Mouse (Mus musculus): ENCODE measurements around the gene Zfp280c. TPM values are rescaled to one million over a fixed set of nuclear protein-coding genes. Genes with fewer than 3 reads are reported as not detected.

Zfp280c gene
- total RNA-seq (2022), result 10 to 100 TPM; 21.8 to 25.2 (median 23.3) TPM

- peak; percentile 61 to 67 for DNase-seq (ENCODE audit: low spot score in 2 of 2)
Measured at GRCm38 (mm10) chrX:48594099-48594760, at the start of gene Zfp280c. Zfp280c (minus strand) TSS chrX:48594504.

- DNase-seq (ENCODE audit: low spot score in 2 of 2), result no peak
Measured at GRCm38 (mm10) chrX:48637032-48637431, 42.7 kb upstream of the Zfp280c start.

- DNase-seq (ENCODE audit: low spot score in 2 of 2), result no peak
Measured at GRCm38 (mm10) chrX:48624054-48624420, 29.7 kb upstream of the Zfp280c start.

GRCm38 (mm10) chrX:48623379-48624053 lies 29.2 kb upstream of the Zfp280c start, which contains the start of gene Slc25a14:
Slc25a14 (plus strand) TSS chrX:48623413.
- peak; percentile 75 to 77 for DNase-seq (ENCODE audit: low spot score in 2 of 2)

GRCm38 (mm10) chrX:48623049-48623378 lies 28.7 kb upstream of the Zfp280c start:
- DNase-seq (ENCODE audit: low spot score in 2 of 2), result no peak

- no peak for DNase-seq (ENCODE audit: low spot score in 2 of 2)
Measured at GRCm38 (mm10) chrX:48604872-48605271, 10.6 kb upstream of the Zfp280c start.

GRCm38 (mm10) chrX:48596906-48597305 lies 2.6 kb upstream of the Zfp280c start:
- DNase-seq (ENCODE audit: low spot score in 2 of 2), result no peak

- DNase-seq (ENCODE audit: low spot score in 2 of 2), result no peak
Measured at GRCm38 (mm10) chrX:48596053-48596452, 1.7 kb upstream of the Zfp280c start.

- DNase-seq (ENCODE audit: low spot score in 2 of 2), result no peak
Measured at GRCm38 (mm10) chrX:48593721-48594098, 594 bp downstream of the Zfp280c start.

GRCm38 (mm10) chrX:48583332-48583731 lies 11.0 kb downstream of the Zfp280c start:
- no peak for DNase-seq (ENCODE audit: low spot score in 2 of 2)

GRCm38 (mm10) chrX:48532175-48532574 lies 62.1 kb downstream of the Zfp280c start:
- DNase-seq (ENCODE audit: low spot score in 2 of 2), result peak; percentile 56 to 80

GRCm38 (mm10) chrX:48526435-48526834 lies 67.9 kb downstream of the Zfp280c start:
- DNase-seq (ENCODE audit: low spot score in 2 of 2), result no peak

GRCm38 (mm10) chrX:48525866-48526265 lies 68.4 kb downstream of the Zfp280c start:
- no peak for DNase-seq (ENCODE audit: low spot score in 2 of 2)

GRCm38 (mm10) chrX:48525332-48525731 lies 69.0 kb downstream of the Zfp280c start:
- DNase-seq (ENCODE audit: low spot score in 2 of 2), result no peak

GRCm38 (mm10) chrX:48523512-48523911 lies 70.8 kb downstream of the Zfp280c start:
- DNase-seq (ENCODE audit: low spot score in 2 of 2), result no peak

GRCm38 (mm10) chrX:48521651-48522050 lies 72.7 kb downstream of the Zfp280c start:
- DNase-seq (ENCODE audit: low spot score in 2 of 2), result no peak

- DNase-seq (ENCODE audit: low spot score in 2 of 2), result no peak
Measured at GRCm38 (mm10) chrX:48519549-48520085, 74.7 kb downstream of the Zfp280c start.

GRCm38 (mm10) chrX:48518808-48519548 lies 75.3 kb downstream of the Zfp280c start, which contains the start of gene Rab33a:
Rab33a (plus strand) TSS chrX:48519285.
- DNase-seq (ENCODE audit: low spot score in 2 of 2), result peak; percentile 25 to 37

- peak; percentile 20 to 54 for DNase-seq (ENCODE audit: low spot score in 2 of 2)
Measured at GRCm38 (mm10) chrX:48518211-48518807, 76.0 kb downstream of the Zfp280c start.

GRCm38 (mm10) chrX:48513824-48514223 lies 80.5 kb downstream of the Zfp280c start:
- DNase-seq (ENCODE audit: low spot score in 2 of 2), result no peak

GRCm38 (mm10) chrX:48513166-48513807 lies 81.0 kb downstream of the Zfp280c start, which contains the start of gene Aifm1:
Aifm1 (minus strand) TSS chrX:48513563.
- DNase-seq (ENCODE audit: low spot score in 2 of 2), result peak; percentile 87 to 90
